Mouse (Mus musculus): ENCODE measurements around the gene Slc22a15. TPM values are rescaled to one million over a fixed set of nuclear protein-coding genes. Genes with fewer than 3 reads are reported as not detected.

Slc22a15 gene
- total RNA-seq, 1 experiment: 0.76 TPM

GRCm38 (mm10) chr3:101860151-101860550, 64.1 kb downstream of the Slc22a15 start:
- Histone ChIP-seq H3K27ac (ENCODE audit: insufficient read depth, low read depth, low read length, poor library complexity, severe bottlenecking) (no peak overlapping the region), H3K4me1 (ENCODE audit: control insufficient read depth in 2 of 2, insufficient read depth in 2 of 2, low read length in 2 of 2, poor library complexity in 1 of 2) (no peaks in the 10 kb centered on the region), H3K4me3 (ENCODE audit: insufficient read depth in 1 of 2, low read depth in 1 of 2, low read length in 2 of 2, poor library complexity in 1 of 2, severe bottlenecking in 1 of 2) (no peak overlapping the region), H3K36me3 (ENCODE audit: control insufficient read depth, insufficient read depth, low read length, poor library complexity, severe bottlenecking) (no peaks in the 10 kb centered on the region), H3K9ac (ENCODE audit: insufficient read depth, low read depth, low read length, poor library complexity, severe bottlenecking) (no peak overlapping the region), H3K9me3 (ENCODE audit: control insufficient read depth, insufficient read depth, low read depth, low read length) (no peaks in the 10 kb centered on the region)
- no peak for DNase-seq (ENCODE audit: low read depth, low spot score)
- in situ Hi-C loops (cut with MboI; ENCODE audit: low sequenced_read_pairs in 2 of 2, unreplicated experiment in 2 of 2): no loop called here
- TF ChIP-seq CHD2 (IDR thresholded peaks at IDR 0.05; ENCODE audit: low read depth, low read length): no peak
- TF ChIP-seq MAFK (IDR thresholded peaks at IDR 0.05; ENCODE audit: insufficient read depth, low read depth, low read length): no peak
- TF ChIP-seq HCFC1 (IDR thresholded peaks at IDR 0.05; ENCODE audit: borderline replicate concordance, insufficient read depth, low read length): no peak
- no peak for TF ChIP-seq ZC3H11A (IDR thresholded peaks at IDR 0.05; ENCODE audit: borderline replicate concordance, low read depth, low read length)
- no peak for TF ChIP-seq ZNF384 (IDR thresholded peaks at IDR 0.05; ENCODE audit: low read depth, low read length)

- Histone ChIP-seq H3K4me1 (ENCODE audit: control insufficient read depth in 2 of 2, insufficient read depth in 2 of 2, low read length in 2 of 2, poor library complexity in 1 of 2) (no peaks in the 10 kb centered on the region), H3K36me3 (ENCODE audit: control insufficient read depth, insufficient read depth, low read length, poor library complexity, severe bottlenecking) (no peaks in the 10 kb centered on the region), H3K9me3 (ENCODE audit: control insufficient read depth, insufficient read depth, low read depth, low read length) (no peaks in the 10 kb centered on the region), H3K9ac (ENCODE audit: insufficient read depth, low read depth, low read length, poor library complexity, severe bottlenecking) (no peak overlapping the region), H3K27ac (ENCODE audit: insufficient read depth, low read depth, low read length, poor library complexity, severe bottlenecking) (no peak overlapping the region), H3K4me3 (ENCODE audit: insufficient read depth in 1 of 2, low read depth in 1 of 2, low read length in 2 of 2, poor library complexity in 1 of 2, severe bottlenecking in 1 of 2) (no peak overlapping the region)
- DNase-seq (ENCODE audit: low read depth, low spot score): no peak
- in situ Hi-C loops (cut with MboI; ENCODE audit: low sequenced_read_pairs in 2 of 2, unreplicated experiment in 2 of 2): no loop called here
- TF ChIP-seq HCFC1 (IDR thresholded peaks at IDR 0.05; ENCODE audit: borderline replicate concordance, insufficient read depth, low read length) (no peak), CHD2 (IDR thresholded peaks at IDR 0.05; ENCODE audit: low read depth, low read length) (no peak), MAFK (IDR thresholded peaks at IDR 0.05; ENCODE audit: insufficient read depth, low read depth, low read length) (no peak), ZC3H11A (IDR thresholded peaks at IDR 0.05; ENCODE audit: borderline replicate concordance, low read depth, low read length) (no peak), ZNF384 (IDR thresholded peaks at IDR 0.05; ENCODE audit: low read depth, low read length) (no peak)
Observed at GRCm38 (mm10) chr3:101859740-101860139, 64.5 kb downstream of the Slc22a15 start.

DNA sequence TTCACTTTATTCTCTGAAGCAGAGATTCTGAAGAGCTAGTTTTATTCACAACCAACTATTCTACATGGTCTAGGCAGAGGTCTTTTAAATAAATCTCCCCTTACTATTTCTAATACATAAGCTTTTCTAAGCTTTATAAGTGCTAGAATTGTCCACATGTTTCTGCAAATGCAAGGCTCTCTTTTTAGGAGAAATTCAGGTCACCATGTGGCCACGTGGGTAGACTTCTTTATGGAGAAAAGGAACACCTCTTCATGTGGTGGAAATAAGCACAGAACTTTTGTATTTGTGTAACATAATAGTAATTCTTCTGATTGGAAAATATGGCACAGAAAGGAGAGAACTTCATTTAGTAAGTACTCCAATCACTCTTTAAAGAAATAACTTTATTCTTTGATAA, 70.2 kb downstream of the Slc22a15 start:
- Histone ChIP-seq H3K36me3 (ENCODE audit: control insufficient read depth, insufficient read depth, low read length, poor library complexity, severe bottlenecking) (no peaks in the 10 kb centered on the region), H3K4me3 (ENCODE audit: insufficient read depth in 1 of 2, low read depth in 1 of 2, low read length in 2 of 2, poor library complexity in 1 of 2, severe bottlenecking in 1 of 2) (no peak overlapping the region), H3K27ac (ENCODE audit: insufficient read depth, low read depth, low read length, poor library complexity, severe bottlenecking) (no peak overlapping the region), H3K9ac (ENCODE audit: insufficient read depth, low read depth, low read length, poor library complexity, severe bottlenecking) (no peak overlapping the region), H3K4me1 (ENCODE audit: control insufficient read depth in 2 of 2, insufficient read depth in 2 of 2, low read length in 2 of 2, poor library complexity in 1 of 2) (no peaks in the 10 kb centered on the region), H3K9me3 (ENCODE audit: control insufficient read depth, insufficient read depth, low read depth, low read length) (no peaks in the 10 kb centered on the region)
- in situ Hi-C loops (cut with MboI; ENCODE audit: low sequenced_read_pairs in 2 of 2, unreplicated experiment in 2 of 2): no loop called here
- no peak for DNase-seq (ENCODE audit: low read depth, low spot score)
- TF ChIP-seq ZC3H11A (IDR thresholded peaks at IDR 0.05; ENCODE audit: borderline replicate concordance, low read depth, low read length) (no peak), ZNF384 (IDR thresholded peaks at IDR 0.05; ENCODE audit: low read depth, low read length) (no peak), MAFK (IDR thresholded peaks at IDR 0.05; ENCODE audit: insufficient read depth, low read depth, low read length) (no peak)

DNA sequence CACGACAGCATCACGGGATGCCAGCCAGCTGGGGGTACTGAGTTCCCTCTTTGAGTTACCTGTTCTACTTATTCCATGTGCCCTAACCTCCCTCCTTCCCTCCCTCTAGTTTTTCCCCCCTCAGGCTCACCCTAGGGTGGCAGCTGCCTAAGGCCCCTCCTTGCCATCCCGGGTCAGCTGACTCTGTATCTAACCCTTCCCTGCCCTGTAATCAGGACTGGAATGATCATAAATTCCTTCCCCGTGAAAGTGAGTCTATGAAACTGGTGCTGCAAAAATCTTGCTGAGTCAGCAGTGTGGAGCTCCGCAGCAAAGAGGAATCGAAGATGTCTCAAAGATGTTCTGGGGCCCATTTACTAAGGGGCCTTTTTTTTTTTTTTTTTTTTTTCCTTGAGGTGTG, 72.9 kb downstream of the Slc22a15 start:
- Histone ChIP-seq H3K9me3 (ENCODE audit: control insufficient read depth, insufficient read depth, low read depth, low read length) (no peaks in the 10 kb centered on the region), H3K9ac (ENCODE audit: insufficient read depth, low read depth, low read length, poor library complexity, severe bottlenecking) (no peak overlapping the region), H3K36me3 (ENCODE audit: control insufficient read depth, insufficient read depth, low read length, poor library complexity, severe bottlenecking) (no peaks in the 10 kb centered on the region), H3K4me1 (ENCODE audit: control insufficient read depth in 2 of 2, insufficient read depth in 2 of 2, low read length in 2 of 2, poor library complexity in 1 of 2) (no peaks in the 10 kb centered on the region), H3K27ac (ENCODE audit: insufficient read depth, low read depth, low read length, poor library complexity, severe bottlenecking) (no peak overlapping the region), H3K4me3 (ENCODE audit: insufficient read depth in 1 of 2, low read depth in 1 of 2, low read length in 2 of 2, poor library complexity in 1 of 2, severe bottlenecking in 1 of 2) (no peak overlapping the region)
- no peak for DNase-seq (ENCODE audit: low read depth, low spot score)
- TF ChIP-seq CHD2 (IDR thresholded peaks at IDR 0.05; ENCODE audit: low read depth, low read length): no peak
- peak; percentile 97 for TF ChIP-seq MAFK (IDR thresholded peaks at IDR 0.05; ENCODE audit: insufficient read depth, low read depth, low read length)
- in situ Hi-C loops (cut with MboI; ENCODE audit: low sequenced_read_pairs in 2 of 2, unreplicated experiment in 2 of 2): no loop called here

DNA sequence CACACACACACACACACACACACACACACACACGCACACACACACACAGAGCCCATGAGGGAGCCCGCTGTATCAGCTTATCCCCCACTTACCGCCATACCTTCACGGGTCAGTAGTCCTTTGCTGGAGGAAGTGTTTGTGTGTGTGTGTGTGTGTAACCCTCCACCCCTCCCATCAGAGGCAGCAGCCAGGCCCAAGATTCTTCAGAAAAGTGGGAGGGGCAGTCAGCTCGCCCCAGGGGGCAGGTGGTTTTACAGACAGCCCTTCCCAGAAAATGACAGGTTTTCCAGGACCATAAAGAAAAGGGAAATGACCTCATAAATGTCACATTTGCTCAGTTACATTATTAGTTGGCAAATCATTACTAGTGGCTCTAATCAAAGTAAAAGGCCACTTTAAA, 75.4 kb downstream of the Slc22a15 start, which contains the start of gene Mab21l3:
Gene Mab21l3, minus strand, starts transcription at position 144 of the 400 bp plus-strand sequence.
- TF ChIP-seq CHD2 (IDR thresholded peaks at IDR 0.05; ENCODE audit: low read depth, low read length): no peak
- H3K27ac ChIP-seq (ENCODE audit: insufficient read depth, low read depth, low read length, poor library complexity, severe bottlenecking): no peak within 1 kb of the TSS
- no peak within 1 kb of the TSS for H3K9ac ChIP-seq (ENCODE audit: insufficient read depth, low read depth, low read length, poor library complexity, severe bottlenecking)
- H3K4me1 ChIP-seq (ENCODE audit: control insufficient read depth in 2 of 2, insufficient read depth in 2 of 2, low read length in 2 of 2, poor library complexity in 1 of 2): no peaks in the 10 kb centered on the region
- peak; percentile 15 for DNase-seq (ENCODE audit: low read depth, low spot score)
- H3K36me3 ChIP-seq (ENCODE audit: control insufficient read depth, insufficient read depth, low read length, poor library complexity, severe bottlenecking): no peaks in the 10 kb centered on the region
- in situ Hi-C loops (cut with MboI; ENCODE audit: low sequenced_read_pairs in 2 of 2, unreplicated experiment in 2 of 2): no loop called here
- H3K9me3 ChIP-seq (ENCODE audit: control insufficient read depth, insufficient read depth, low read depth, low read length): no peaks in the 10 kb centered on the region
- no peak within 1 kb of the TSS for H3K4me3 ChIP-seq (ENCODE audit: insufficient read depth in 1 of 2, low read depth in 1 of 2, low read length in 2 of 2, poor library complexity in 1 of 2, severe bottlenecking in 1 of 2)
